Mouse (Mus musculus): ENCODE data around the gene Car10. TPM values are rescaled to one million over a fixed set of nuclear protein-coding genes. Genes with fewer than 3 reads are reported as not detected.

Gene Car10
- polyA plus RNA-seq, 1 experiment from 2014 or later = 3.6 TPM

GRCm38 (mm10) chr11:93100606-93101005, 2.8 kb downstream of the Car10 start:
- Histone ChIP-seq H3K4me3 (ENCODE audit: low read depth, low read length) (no peak overlapping the region), H3K9ac (ENCODE audit: low read length) (no peak overlapping the region), H3K4me2 (ENCODE audit: low read depth) (no peak overlapping the region), H3K27ac (ENCODE audit: low read depth, low read length) (no peak overlapping the region), H3K27me3 (ENCODE audit: control insufficient read depth, insufficient read depth, low read length) (peaks cover 34% of the 10 kb centered on the region), H3K9me3 (ENCODE audit: control insufficient read depth, low read length) (no peaks in the 10 kb centered on the region), H3K4me1 (ENCODE audit: control insufficient read depth, insufficient read depth, low read length) (peaks cover 6% of the 10 kb centered on the region; the same call in 1 of the 2 replicates), H3K36me3 (ENCODE audit: control insufficient read depth, insufficient read depth, low read length) (no peaks in the 10 kb centered on the region)
- ATAC-seq (ENCODE audit: insufficient read depth, low FRiP score, low TSS enrichment) (no peak), DNase-seq (ENCODE audit: low spot score) (no peak)
- WGBS = 6% methylated on average over 6 of the region's 6 CpGs

- H3K4me1 ChIP-seq (ENCODE audit: control insufficient read depth, insufficient read depth, low read length) = peaks cover 6% of the 10 kb centered on the region; the same call in 1 of the 2 replicates
- no peak for ATAC-seq (ENCODE audit: insufficient read depth, low FRiP score, low TSS enrichment)
- DNase-seq (ENCODE audit: low spot score) = no peak
- no peaks in the 10 kb centered on the region for H3K36me3 ChIP-seq (ENCODE audit: control insufficient read depth, insufficient read depth, low read length)
- H3K27me3 ChIP-seq (ENCODE audit: control insufficient read depth, insufficient read depth, low read length) = peaks cover 34% of the 10 kb centered on the region
- no peak overlapping the region for H3K4me3 ChIP-seq (ENCODE audit: low read depth, low read length)
- H3K9ac ChIP-seq (ENCODE audit: low read length) = no peak overlapping the region
- H3K4me2 ChIP-seq (ENCODE audit: low read depth) = no peak overlapping the region
- WGBS = 0% methylated on average over 2 of the region's 2 CpGs
- H3K27ac ChIP-seq (ENCODE audit: low read depth, low read length) = no peak overlapping the region
- no peaks in the 10 kb centered on the region for H3K9me3 ChIP-seq (ENCODE audit: control insufficient read depth, low read length)
These were observed 3.3 kb downstream of the Car10 start for GRCm38 (mm10) chr11:93101106-93101505.

- Histone ChIP-seq H3K9ac (ENCODE audit: low read length) (no peak overlapping the region), H3K9me3 (ENCODE audit: control insufficient read depth, low read length) (no peaks in the 10 kb centered on the region), H3K36me3 (ENCODE audit: control insufficient read depth, insufficient read depth, low read length) (no peaks in the 10 kb centered on the region), H3K4me2 (ENCODE audit: low read depth) (no peak overlapping the region), H3K4me3 (ENCODE audit: low read depth, low read length) (no peak overlapping the region), H3K27ac (ENCODE audit: low read depth, low read length) (no peak overlapping the region), H3K4me1 (ENCODE audit: control insufficient read depth, insufficient read depth, low read length) (peaks cover 6% of the 10 kb centered on the region; the same call in 1 of the 2 replicates), H3K27me3 (ENCODE audit: control insufficient read depth, insufficient read depth, low read length) (peaks cover 34% of the 10 kb centered on the region)
- 84% methylated on average over 9 of the region's 9 CpGs for WGBS
- DNase-seq (ENCODE audit: low spot score) (no peak), ATAC-seq (ENCODE audit: insufficient read depth, low FRiP score, low TSS enrichment) (no peak)
These were observed 4.5 kb downstream of the Car10 start for GRCm38 (mm10) chr11:93102321-93102720.

GRCm38 (mm10) chr11:93103101-93103815, 5.4 kb downstream of the Car10 start:
- Histone ChIP-seq H3K9ac (ENCODE audit: low read length) (no peak overlapping the region), H3K27ac (ENCODE audit: low read depth, low read length) (no peak overlapping the region), H3K27me3 (ENCODE audit: control insufficient read depth, insufficient read depth, low read length) (peaks cover 29% of the 10 kb centered on the region), H3K36me3 (ENCODE audit: control insufficient read depth, insufficient read depth, low read length) (no peaks in the 10 kb centered on the region), H3K9me3 (ENCODE audit: control insufficient read depth, low read length) (no peaks in the 10 kb centered on the region), H3K4me2 (ENCODE audit: low read depth) (no peak overlapping the region), H3K4me3 (ENCODE audit: low read depth, low read length) (no peak overlapping the region), H3K4me1 (ENCODE audit: control insufficient read depth, insufficient read depth, low read length) (peaks cover 6% of the 10 kb centered on the region; the same call in 1 of the 2 replicates)
- ATAC-seq (ENCODE audit: insufficient read depth, low FRiP score, low TSS enrichment) (no peak), DNase-seq (ENCODE audit: low spot score) (no peak)
- WGBS = 66% methylated on average over 3 of the region's 3 CpGs

GRCm38 (mm10) chr11:93109451-93109850, 11.6 kb downstream of the Car10 start:
- Histone ChIP-seq H3K4me2 (ENCODE audit: low read depth) (no peak overlapping the region), H3K4me3 (ENCODE audit: low read depth, low read length) (no peak overlapping the region), H3K36me3 (ENCODE audit: control insufficient read depth, insufficient read depth, low read length) (no peaks in the 10 kb centered on the region), H3K27ac (ENCODE audit: low read depth, low read length) (no peak overlapping the region), H3K4me1 (ENCODE audit: control insufficient read depth, insufficient read depth, low read length) (no peaks in the 10 kb centered on the region), H3K9me3 (ENCODE audit: control insufficient read depth, low read length) (no peaks in the 10 kb centered on the region), H3K9ac (ENCODE audit: low read length) (no peak overlapping the region), H3K27me3 (ENCODE audit: control insufficient read depth, insufficient read depth, low read length) (no peaks in the 10 kb centered on the region)
- 86% methylated on average over 1 of the region's 1 CpGs for WGBS
- no peak for ATAC-seq (ENCODE audit: insufficient read depth, low FRiP score, low TSS enrichment)
- DNase-seq (ENCODE audit: low spot score) = no peak

GRCm38 (mm10) chr11:93120766-93121415, 23.1 kb downstream of the Car10 start:
- Histone ChIP-seq H3K9me3 (ENCODE audit: control insufficient read depth, low read length) (no peaks in the 10 kb centered on the region), H3K9ac (ENCODE audit: low read length) (no peak overlapping the region), H3K36me3 (ENCODE audit: control insufficient read depth, insufficient read depth, low read length) (no peaks in the 10 kb centered on the region), H3K27ac (ENCODE audit: low read depth, low read length) (no peak overlapping the region), H3K27me3 (ENCODE audit: control insufficient read depth, insufficient read depth, low read length) (no peaks in the 10 kb centered on the region), H3K4me3 (ENCODE audit: low read depth, low read length) (no peak overlapping the region), H3K4me2 (ENCODE audit: low read depth) (no peak overlapping the region), H3K4me1 (ENCODE audit: control insufficient read depth, insufficient read depth, low read length) (no peaks in the 10 kb centered on the region)
- DNase-seq (ENCODE audit: low spot score) (no peak), ATAC-seq (ENCODE audit: insufficient read depth, low FRiP score, low TSS enrichment) (no peak)
- WGBS = 76% methylated on average over 10 of the region's 10 CpGs

GRCm38 (mm10) chr11:93123691-93124090, 25.9 kb downstream of the Car10 start:
- Histone ChIP-seq H3K4me3 (ENCODE audit: low read depth, low read length) (no peak overlapping the region), H3K27ac (ENCODE audit: low read depth, low read length) (no peak overlapping the region), H3K27me3 (ENCODE audit: control insufficient read depth, insufficient read depth, low read length) (no peaks in the 10 kb centered on the region), H3K9ac (ENCODE audit: low read length) (no peak overlapping the region), H3K4me2 (ENCODE audit: low read depth) (no peak overlapping the region), H3K9me3 (ENCODE audit: control insufficient read depth, low read length) (no peaks in the 10 kb centered on the region), H3K4me1 (ENCODE audit: control insufficient read depth, insufficient read depth, low read length) (no peaks in the 10 kb centered on the region), H3K36me3 (ENCODE audit: control insufficient read depth, insufficient read depth, low read length) (no peaks in the 10 kb centered on the region)
- WGBS = 79% methylated on average over 4 of the region's 4 CpGs
- ATAC-seq (ENCODE audit: insufficient read depth, low FRiP score, low TSS enrichment) (no peak), DNase-seq (ENCODE audit: low spot score) (no peak)

- Histone ChIP-seq H3K27ac (ENCODE audit: low read depth, low read length) (no peak overlapping the region), H3K4me1 (ENCODE audit: control insufficient read depth, insufficient read depth, low read length) (no peaks in the 10 kb centered on the region), H3K36me3 (ENCODE audit: control insufficient read depth, insufficient read depth, low read length) (no peaks in the 10 kb centered on the region), H3K9me3 (ENCODE audit: control insufficient read depth, low read length) (no peaks in the 10 kb centered on the region), H3K27me3 (ENCODE audit: control insufficient read depth, insufficient read depth, low read length) (no peaks in the 10 kb centered on the region), H3K4me2 (ENCODE audit: low read depth) (no peak overlapping the region), H3K4me3 (ENCODE audit: low read depth, low read length) (no peak overlapping the region), H3K9ac (ENCODE audit: low read length) (no peak overlapping the region)
- DNase-seq (ENCODE audit: low spot score) = no peak
- ATAC-seq (ENCODE audit: insufficient read depth, low FRiP score, low TSS enrichment) = no peak
- 84% methylated on average over 3 of the region's 3 CpGs for WGBS
These were observed 28.6 kb downstream of the Car10 start for GRCm38 (mm10) chr11:93126466-93126865.

- Histone ChIP-seq H3K9me3 (ENCODE audit: control insufficient read depth, low read length) (no peaks in the 10 kb centered on the region), H3K9ac (ENCODE audit: low read length) (no peak overlapping the region), H3K4me1 (ENCODE audit: control insufficient read depth, insufficient read depth, low read length) (no peaks in the 10 kb centered on the region), H3K36me3 (ENCODE audit: control insufficient read depth, insufficient read depth, low read length) (no peaks in the 10 kb centered on the region), H3K27me3 (ENCODE audit: control insufficient read depth, insufficient read depth, low read length) (no peaks in the 10 kb centered on the region), H3K4me3 (ENCODE audit: low read depth, low read length) (no peak overlapping the region), H3K4me2 (ENCODE audit: low read depth) (no peak overlapping the region), H3K27ac (ENCODE audit: low read depth, low read length) (no peak overlapping the region)
- no peak for ATAC-seq (ENCODE audit: insufficient read depth, low FRiP score, low TSS enrichment)
- 81% methylated on average over 2 of the region's 2 CpGs for WGBS
- DNase-seq (ENCODE audit: low spot score) = no peak
These were observed 30.7 kb downstream of the Car10 start for GRCm38 (mm10) chr11:93128481-93128880.
